Mouse (Mus musculus): ENCODE measurements at regions not wholly inside any gene's neighbourhood (a gene's known extent, or its start where the extent isn't known, plus 50 kb on each side); places are given as distances from the start of the nearest gene placed in this dataset.

GRCm38 (mm10) chr16:53480664-53481063, 1026.8 kb upstream of the Alcam start:
- TF ChIP-seq CTCF (IDR thresholded peaks at IDR 0.05; ENCODE audit: low read depth, low read length) (no peak), POLR2A (IDR thresholded peaks at IDR 0.05; ENCODE audit: insufficient read depth, low read length) (no peak), EP300 (IDR thresholded peaks at IDR 0.05; ENCODE audit: insufficient read depth, low read depth, low read length) (no peak)

GRCm38 (mm10) chr16:53439511-53439910, 985.6 kb upstream of the Alcam start:
- H3K4me3 ChIP-seq (ENCODE audit: low read depth, low read length), result no peak overlapping the region
- H3K36me3 ChIP-seq (ENCODE audit: control insufficient read depth, insufficient read depth, low read length, poor library complexity, severe bottlenecking), result no peaks in the 10 kb centered on the region
- no peak for TF ChIP-seq POLR2A (IDR thresholded peaks at IDR 0.05; ENCODE audit: insufficient read depth, low read length)
- no peak for TF ChIP-seq EP300 (IDR thresholded peaks at IDR 0.05; ENCODE audit: insufficient read depth, low read depth, low read length)
- TF ChIP-seq CTCF (IDR thresholded peaks at IDR 0.05; ENCODE audit: low read depth, low read length), result no peak
- no peaks in the 10 kb centered on the region for H3K27me3 ChIP-seq (ENCODE audit: control insufficient read depth, insufficient read depth, low read length, poor library complexity, severe bottlenecking)
- H3K9me3 ChIP-seq (replicated peaks; ENCODE audit: control insufficient read depth, insufficient read depth, low read length, poor library complexity, severe bottlenecking), result no peaks in the 10 kb centered on the region
- no peak overlapping the region for H3K27ac ChIP-seq (ENCODE audit: insufficient read depth, low read length)
- H3K4me1 ChIP-seq (ENCODE audit: control insufficient read depth, insufficient read depth, low read length), result no peaks in the 10 kb centered on the region
- no peak overlapping the region for H3K9ac ChIP-seq (ENCODE audit: low read depth, poor library complexity, severe bottlenecking)

More at GRCm38 (mm10) chr16:53480664-53481063, 1026.8 kb upstream of the Alcam start:
- H3K9ac ChIP-seq (ENCODE audit: low read depth, poor library complexity, severe bottlenecking), result no peak overlapping the region
- H3K27ac ChIP-seq (ENCODE audit: insufficient read depth, low read length), result no peak overlapping the region
- H3K36me3 ChIP-seq (ENCODE audit: control insufficient read depth, insufficient read depth, low read length, poor library complexity, severe bottlenecking), result no peaks in the 10 kb centered on the region
- no peaks in the 10 kb centered on the region for H3K4me1 ChIP-seq (ENCODE audit: control insufficient read depth, insufficient read depth, low read length)
- no peak overlapping the region for H3K4me3 ChIP-seq (ENCODE audit: low read depth, low read length)
- H3K9me3 ChIP-seq (replicated peaks; ENCODE audit: control insufficient read depth, insufficient read depth, low read length, poor library complexity, severe bottlenecking), result no peaks in the 10 kb centered on the region
- no peaks in the 10 kb centered on the region for H3K27me3 ChIP-seq (ENCODE audit: control insufficient read depth, insufficient read depth, low read length, poor library complexity, severe bottlenecking)

- H3K36me3 ChIP-seq (ENCODE audit: control insufficient read depth, insufficient read depth, low read length, poor library complexity, severe bottlenecking), result no peaks in the 10 kb centered on the region
- H3K27ac ChIP-seq (ENCODE audit: insufficient read depth, low read length), result no peak overlapping the region
- no peaks in the 10 kb centered on the region for H3K4me1 ChIP-seq (ENCODE audit: control insufficient read depth, insufficient read depth, low read length)
- no peaks in the 10 kb centered on the region for H3K27me3 ChIP-seq (ENCODE audit: control insufficient read depth, insufficient read depth, low read length, poor library complexity, severe bottlenecking)
- TF ChIP-seq CTCF (IDR thresholded peaks at IDR 0.05; ENCODE audit: low read depth, low read length) (no peak), EP300 (IDR thresholded peaks at IDR 0.05; ENCODE audit: insufficient read depth, low read depth, low read length) (no peak), POLR2A (IDR thresholded peaks at IDR 0.05; ENCODE audit: insufficient read depth, low read length) (no peak)
- no peaks in the 10 kb centered on the region for H3K9me3 ChIP-seq (replicated peaks; ENCODE audit: control insufficient read depth, insufficient read depth, low read length, poor library complexity, severe bottlenecking)
- no peak overlapping the region for H3K4me3 ChIP-seq (ENCODE audit: low read depth, low read length)
- no peak overlapping the region for H3K9ac ChIP-seq (ENCODE audit: low read depth, poor library complexity, severe bottlenecking)
Measured at GRCm38 (mm10) chr16:53418416-53418815, 964.5 kb upstream of the Alcam start.

GRCm38 (mm10) chr16:53385176-53385575, 931.3 kb upstream of the Alcam start:
- Histone ChIP-seq H3K4me1 (ENCODE audit: control insufficient read depth, insufficient read depth, low read length) (no peaks in the 10 kb centered on the region), H3K36me3 (ENCODE audit: control insufficient read depth, insufficient read depth, low read length, poor library complexity, severe bottlenecking) (no peaks in the 10 kb centered on the region), H3K27me3 (ENCODE audit: control insufficient read depth, insufficient read depth, low read length, poor library complexity, severe bottlenecking) (no peaks in the 10 kb centered on the region), H3K27ac (ENCODE audit: insufficient read depth, low read length) (no peak overlapping the region), H3K4me3 (ENCODE audit: low read depth, low read length) (no peak overlapping the region), H3K9me3 (replicated peaks; ENCODE audit: control insufficient read depth, insufficient read depth, low read length, poor library complexity, severe bottlenecking) (no peaks in the 10 kb centered on the region), H3K9ac (ENCODE audit: low read depth, poor library complexity, severe bottlenecking) (no peak overlapping the region)
- TF ChIP-seq POLR2A (IDR thresholded peaks at IDR 0.05; ENCODE audit: insufficient read depth, low read length), result no peak
- TF ChIP-seq CTCF (IDR thresholded peaks at IDR 0.05; ENCODE audit: low read depth, low read length), result no peak
- no peak for TF ChIP-seq EP300 (IDR thresholded peaks at IDR 0.05; ENCODE audit: insufficient read depth, low read depth, low read length)

GRCm38 (mm10) chr16:53342153-53342552, 888.3 kb upstream of the Alcam start:
- TF ChIP-seq EP300 (IDR thresholded peaks at IDR 0.05; ENCODE audit: insufficient read depth, low read depth, low read length), result no peak
- no peak for TF ChIP-seq POLR2A (IDR thresholded peaks at IDR 0.05; ENCODE audit: insufficient read depth, low read length)
- no peak for TF ChIP-seq CTCF (IDR thresholded peaks at IDR 0.05; ENCODE audit: low read depth, low read length)
- no peaks in the 10 kb centered on the region for H3K27me3 ChIP-seq (ENCODE audit: control insufficient read depth, insufficient read depth, low read length, poor library complexity, severe bottlenecking)
- no peak overlapping the region for H3K9ac ChIP-seq (ENCODE audit: low read depth, poor library complexity, severe bottlenecking)
- no peak overlapping the region for H3K27ac ChIP-seq (ENCODE audit: insufficient read depth, low read length)
- no peak overlapping the region for H3K4me3 ChIP-seq (ENCODE audit: low read depth, low read length)
- H3K9me3 ChIP-seq (replicated peaks; ENCODE audit: control insufficient read depth, insufficient read depth, low read length, poor library complexity, severe bottlenecking), result no peaks in the 10 kb centered on the region
- H3K36me3 ChIP-seq (ENCODE audit: control insufficient read depth, insufficient read depth, low read length, poor library complexity, severe bottlenecking), result no peaks in the 10 kb centered on the region
- H3K4me1 ChIP-seq (ENCODE audit: control insufficient read depth, insufficient read depth, low read length), result no peaks in the 10 kb centered on the region

GRCm38 (mm10) chr16:53326353-53326752, 872.5 kb upstream of the Alcam start:
- TF ChIP-seq CTCF (IDR thresholded peaks at IDR 0.05; ENCODE audit: low read depth, low read length), result no peak
- H3K27ac ChIP-seq (ENCODE audit: insufficient read depth, low read length), result no peak overlapping the region
- H3K9ac ChIP-seq (ENCODE audit: low read depth, poor library complexity, severe bottlenecking), result no peak overlapping the region
- H3K9me3 ChIP-seq (replicated peaks; ENCODE audit: control insufficient read depth, insufficient read depth, low read length, poor library complexity, severe bottlenecking), result no peaks in the 10 kb centered on the region
- no peak overlapping the region for H3K4me3 ChIP-seq (ENCODE audit: low read depth, low read length)
- no peaks in the 10 kb centered on the region for H3K36me3 ChIP-seq (ENCODE audit: control insufficient read depth, insufficient read depth, low read length, poor library complexity, severe bottlenecking)
- no peaks in the 10 kb centered on the region for H3K4me1 ChIP-seq (ENCODE audit: control insufficient read depth, insufficient read depth, low read length)
- H3K27me3 ChIP-seq (ENCODE audit: control insufficient read depth, insufficient read depth, low read length, poor library complexity, severe bottlenecking), result no peaks in the 10 kb centered on the region
